Mouse (Mus musculus) embryonic facial prominence, embryonic 14.5 days (tissue): Measurements from ENCODE around the gene Cpxm1. TPM values are rescaled to one million over a fixed set of nuclear protein-coding genes. Genes with fewer than 3 reads are reported as not detected.

Experiments
- ATAC-seq: fragments of 200-750 bp; cut with Nextera tagmentation; 2 replicates; pipeline ENCODE4 v1.8.0; 2017; ENCODE audit warnings: low read depth, moderate number of reproducible peaks, moderate TSS enrichment
- DNase-seq: peaks from one replicate; pipeline ENCODE4 v3.0.0-alpha.2; 2015; ENCODE audit warnings: low spot score
- H3K27ac ChIP-seq: fragments of 300-500 bp; sonication (generic); replicated peaks from 2 replicates; pipeline ENCODE4 v1.5.1; 2014; ENCODE audit warnings: low read depth, mild to moderate bottlenecking, low read length, moderate library complexity
- H3K27me3 ChIP-seq: fragments of 300-500 bp; sonication (generic); replicated peaks from 2 replicates; pipeline ENCODE4 v1.6.1; 2014; ENCODE audit warnings: low read length; ENCODE audit not compliant: control insufficient read depth, insufficient read depth
- H3K36me3 ChIP-seq: fragments of 300-500 bp; sonication (generic); 2 replicates; pipeline ENCODE4 v1.6.1; 2014; ENCODE audit warnings: low read length, mixed read lengths; ENCODE audit not compliant: control insufficient read depth, insufficient read depth
- H3K4me1 ChIP-seq: fragments of 300-500 bp; sonication (generic); 2 replicates; pipeline ENCODE4 v1.6.1; 2014; ENCODE audit warnings: antibody characterized with exemption, low read length; ENCODE audit not compliant: control insufficient read depth, insufficient read depth
- H3K4me2 ChIP-seq: fragments of 300-500 bp; sonication (generic); 2 replicates; pipeline ENCODE4 v1.6.1; 2014; ENCODE audit warnings: low read depth, mild to moderate bottlenecking, low read length, moderate library complexity, mixed read lengths
- H3K4me3 ChIP-seq: fragments of 300-500 bp; sonication (generic); 2 replicates; pipeline ENCODE4 v1.5.1; 2014; ENCODE audit warnings: low read depth, mild to moderate bottlenecking, low read length
- H3K9ac ChIP-seq: fragments of 300-500 bp; sonication (generic); 2 replicates; pipeline ENCODE4 v1.6.1; 2014; ENCODE audit warnings: low read depth, mild to moderate bottlenecking, low read length, moderate library complexity, mixed read lengths
- H3K9me3 ChIP-seq: fragments of 300-500 bp; sonication (generic); 2 replicates; pipeline ENCODE4 v1.6.1; 2016; ENCODE audit warnings: low read length; ENCODE audit not compliant: control insufficient read depth
- WGBS: fragments of 180-500 bp; shearing (Covaris S2); extraction: QIAGEN DNeasy Blood & Tissue Kit; methylation state at CpG from one replicate; pipeline ENCODE4 v1.1.7; 2014; 5-methylcytosine and 5-hydroxymethylcytosine counted together
- polyA plus RNA-seq: library from polyadenylated mRNA; unstranded; fragments of >200 nt; fragmentation: Nextera tagmentation; extraction: Ambion mirVana; gene quantifications from 2 replicates; pipeline ENCODE4 v1.2.1, GENCODE M21; 2014

The Cpxm1 gene
- polyA plus RNA-seq, 1 experiment from 2014 or later: 94.8 TPM

DNA sequence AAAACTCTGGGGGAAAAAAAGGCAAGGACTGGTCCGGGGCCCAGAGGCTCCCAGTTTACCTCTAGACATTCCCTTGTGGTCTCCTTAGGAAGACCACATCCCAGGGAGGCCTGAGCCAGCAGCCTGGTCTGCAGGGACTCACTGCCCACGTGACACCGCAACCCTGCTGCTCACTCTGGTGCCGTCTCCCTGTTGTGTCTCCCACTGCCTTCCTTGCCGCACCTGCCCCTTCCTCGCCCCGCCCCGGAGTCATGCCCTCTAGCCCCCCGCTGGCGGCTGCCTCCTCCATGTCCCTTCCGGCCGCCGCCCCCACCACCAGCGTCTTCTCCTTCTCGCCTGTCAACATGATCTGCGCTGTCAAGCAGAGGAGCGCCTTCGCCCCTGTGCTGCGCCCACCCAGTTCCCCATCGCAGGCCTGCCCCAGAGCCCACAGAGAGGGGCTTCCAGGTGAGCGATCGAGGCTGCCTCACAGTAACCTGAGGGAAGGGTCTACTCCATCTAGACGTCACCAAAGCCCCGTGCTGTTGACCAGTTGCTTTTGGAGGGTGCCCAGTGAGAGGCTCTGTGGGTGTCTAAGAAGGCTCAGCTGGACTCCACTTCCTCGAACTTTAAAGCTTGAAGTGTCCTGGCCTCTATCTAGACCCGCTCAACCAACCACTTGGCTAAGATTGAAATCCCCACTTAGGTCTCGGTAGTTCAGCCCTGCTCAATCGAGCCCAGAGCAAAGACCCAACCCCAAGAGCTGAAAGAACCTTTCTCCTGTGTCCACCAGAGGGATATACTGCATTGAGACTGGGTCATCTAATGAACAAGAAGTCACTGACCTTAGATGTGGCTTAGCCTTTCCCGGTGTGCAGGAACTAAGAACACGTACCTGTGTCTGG, 31.9 kb downstream of the Cpxm1 start:
- no peaks in the 10 kb centered on the region for H3K9me3 ChIP-seq
- WGBS: 9% methylated on average over 30 of the region's 30 CpGs
- DNase-seq (no peak), ATAC-seq (peak; percentile 35; the same call in 1 of the 2 replicates)
- H3K4me1 ChIP-seq: no peaks in the 10 kb centered on the region
- H3K27me3 ChIP-seq: peaks cover 45% of the 10 kb centered on the region
- no peaks in the 10 kb centered on the region for H3K36me3 ChIP-seq
- H3K4me2 ChIP-seq: peak overlapping the region; percentile 52
- peak overlapping the region; percentile 28 for H3K4me3 ChIP-seq
- peak overlapping the region; percentile 52 for H3K9ac ChIP-seq
- no peak overlapping the region for H3K27ac ChIP-seq

DNA sequence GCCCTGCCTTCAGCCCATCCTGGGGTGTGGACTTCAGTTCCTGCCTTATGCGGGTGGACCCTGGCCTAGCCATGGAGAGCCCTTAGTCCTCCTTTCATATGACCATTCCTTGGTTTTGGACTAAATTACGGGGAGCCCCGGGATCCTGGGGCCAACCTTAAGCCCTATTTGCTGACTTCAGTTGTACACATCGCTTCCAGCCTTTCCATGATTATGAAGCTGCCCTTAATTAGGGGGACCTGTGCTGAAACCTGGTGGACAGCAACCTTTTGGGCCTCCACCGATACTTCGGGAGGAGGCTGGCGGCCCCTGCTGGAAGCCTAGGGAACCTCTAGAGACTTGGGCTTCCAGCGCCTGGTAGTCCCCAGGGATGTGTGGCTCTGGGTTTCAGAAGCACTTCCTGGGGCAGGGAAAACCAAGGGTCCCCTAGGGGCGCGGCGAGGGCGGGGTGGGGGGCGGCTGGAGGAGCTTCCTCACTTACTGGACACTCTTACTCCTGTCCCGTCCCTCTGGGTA, 34.8 kb downstream of the Cpxm1 start:
- no peaks in the 10 kb centered on the region for H3K36me3 ChIP-seq
- H3K4me3 ChIP-seq: no peak overlapping the region
- no peak overlapping the region for H3K27ac ChIP-seq
- 4% methylated on average over 13 of the region's 14 CpGs for WGBS
- H3K9me3 ChIP-seq: no peaks in the 10 kb centered on the region
- peak; percentile 79 for DNase-seq
- 0 out of 2 replicates have a peak, but pooled peaks have one; percentile 5 for ATAC-seq
- no peaks in the 10 kb centered on the region for H3K4me1 ChIP-seq
- peaks cover 72% of the 10 kb centered on the region for H3K27me3 ChIP-seq
- H3K4me2 ChIP-seq: no peak overlapping the region
- no peak overlapping the region for H3K9ac ChIP-seq

GRCm38 (mm10) chr2:130358852-130359251, 38.5 kb downstream of the Cpxm1 start:
- Histone ChIP-seq H3K9ac (no peak overlapping the region), H3K9me3 (no peaks in the 10 kb centered on the region), H3K4me3 (no peak overlapping the region), H3K36me3 (no peaks in the 10 kb centered on the region), H3K27me3 (peaks cover 62% of the 10 kb centered on the region), H3K4me1 (no peaks in the 10 kb centered on the region), H3K27ac (no peak overlapping the region), H3K4me2 (no peak overlapping the region)
- ATAC-seq (no peak), DNase-seq (no peak)
- WGBS: 17% methylated on average over 5 of the region's 5 CpGs

GRCm38 (mm10) chr2:130357551-130357950, 39.8 kb downstream of the Cpxm1 start:
- DNase-seq: no peak
- Histone ChIP-seq H3K27me3 (peaks cover 49% of the 10 kb centered on the region), H3K9ac (no peak overlapping the region), H3K27ac (no peak overlapping the region), H3K4me3 (no peak overlapping the region), H3K9me3 (no peaks in the 10 kb centered on the region), H3K36me3 (no peaks in the 10 kb centered on the region), H3K4me1 (no peaks in the 10 kb centered on the region), H3K4me2 (no peak overlapping the region)
- no peak for ATAC-seq
- 92% methylated on average over 5 of the region's 5 CpGs for WGBS

GRCm38 (mm10) chr2:130353889-130354288, 43.5 kb downstream of the Cpxm1 start:
- H3K4me3 ChIP-seq: no peak overlapping the region
- H3K27me3 ChIP-seq: peaks cover 13% of the 10 kb centered on the region
- ATAC-seq: no peak
- H3K36me3 ChIP-seq: no peaks in the 10 kb centered on the region
- DNase-seq: peak; percentile 39
- no peak overlapping the region for H3K4me2 ChIP-seq
- H3K4me1 ChIP-seq: no peaks in the 10 kb centered on the region
- no peaks in the 10 kb centered on the region for H3K9me3 ChIP-seq
- WGBS: 39% methylated on average over 3 of the region's 3 CpGs
- H3K9ac ChIP-seq: no peak overlapping the region
- no peak overlapping the region for H3K27ac ChIP-seq

- 90% methylated on average over 8 of the region's 8 CpGs for WGBS
- no peaks in the 10 kb centered on the region for H3K36me3 ChIP-seq
- no peak for ATAC-seq
Measured at GRCm38 (mm10) chr2:130353411-130353810, 44.0 kb downstream of the Cpxm1 start.

DNA sequence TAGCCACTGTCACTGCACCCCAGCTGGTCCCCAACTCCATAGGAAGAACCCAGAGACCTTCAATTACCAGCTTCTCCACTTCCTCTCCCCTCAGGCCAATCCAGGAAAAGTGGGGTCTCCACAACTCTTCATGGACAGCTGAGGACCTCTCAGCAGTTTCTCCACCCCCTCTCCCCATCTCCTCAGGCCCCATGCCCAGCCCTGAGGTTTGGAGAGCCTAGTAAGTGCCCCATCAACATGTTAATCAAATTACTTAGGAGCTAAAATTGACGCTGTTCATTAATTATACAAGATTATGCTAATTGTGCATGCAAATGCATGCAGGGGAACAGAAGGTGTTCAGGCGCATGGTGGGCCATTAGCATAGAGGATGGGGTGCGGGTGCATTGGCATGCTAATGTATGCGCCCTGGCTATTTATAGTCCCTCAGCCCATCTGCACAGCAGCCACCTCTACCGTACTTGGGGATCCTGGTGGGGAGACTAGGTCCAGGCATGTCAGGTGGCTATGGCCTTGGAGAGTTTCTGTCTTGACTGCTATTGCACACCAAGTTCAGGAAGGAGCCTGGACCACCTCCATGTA, 45.5 kb downstream of the Cpxm1 start:
- H3K27me3 ChIP-seq: no peaks in the 10 kb centered on the region
- H3K9ac ChIP-seq: no peak overlapping the region
- H3K9me3 ChIP-seq: no peaks in the 10 kb centered on the region
- no peaks in the 10 kb centered on the region for H3K36me3 ChIP-seq
- H3K4me3 ChIP-seq: no peak overlapping the region
- H3K4me2 ChIP-seq: no peak overlapping the region
- no peaks in the 10 kb centered on the region for H3K4me1 ChIP-seq
- H3K27ac ChIP-seq: no peak overlapping the region
- no peak for DNase-seq
- ATAC-seq: no peak
- WGBS: 42% methylated on average over 5 of the region's 5 CpGs

More at GRCm38 (mm10) chr2:130353411-130353810, 44.0 kb downstream of the Cpxm1 start:
- no peak overlapping the region for H3K4me3 ChIP-seq
- no peaks in the 10 kb centered on the region for H3K4me1 ChIP-seq
- H3K4me2 ChIP-seq: no peak overlapping the region
- no peak overlapping the region for H3K9ac ChIP-seq
- H3K9me3 ChIP-seq: no peaks in the 10 kb centered on the region
- peaks cover 8% of the 10 kb centered on the region; the same call in 1 of the 2 replicates for H3K27me3 ChIP-seq
- H3K27ac ChIP-seq: no peak overlapping the region
- DNase-seq: no peak

GRCm38 (mm10) chr2:130350376-130350775, 47.0 kb downstream of the Cpxm1 start:
- Histone ChIP-seq H3K9ac (no peak overlapping the region), H3K4me2 (no peak overlapping the region), H3K27ac (no peak overlapping the region), H3K27me3 (no peaks in the 10 kb centered on the region), H3K4me3 (no peak overlapping the region), H3K36me3 (no peaks in the 10 kb centered on the region), H3K4me1 (no peaks in the 10 kb centered on the region), H3K9me3 (no peaks in the 10 kb centered on the region)
- ATAC-seq (no peak), DNase-seq (no peak)
- WGBS: 85% methylated on average over 3 of the region's 3 CpGs
